Mouse (Mus musculus) skeletal muscle tissue, adult 2 months (tissue): ENCODE data around the gene Prss16.

Experiments
- DNase-seq: peaks from one replicate; pipeline ENCODE4 v3.0.0-alpha.2; 2012; ENCODE audit warnings: low read depth, low spot score

Gene Prss16

GRCm38 (mm10) chr13:21974726-21975473 is 34.6 kb downstream of the Prss16 start:
- DNase-seq, result peak; percentile 77

DNA sequence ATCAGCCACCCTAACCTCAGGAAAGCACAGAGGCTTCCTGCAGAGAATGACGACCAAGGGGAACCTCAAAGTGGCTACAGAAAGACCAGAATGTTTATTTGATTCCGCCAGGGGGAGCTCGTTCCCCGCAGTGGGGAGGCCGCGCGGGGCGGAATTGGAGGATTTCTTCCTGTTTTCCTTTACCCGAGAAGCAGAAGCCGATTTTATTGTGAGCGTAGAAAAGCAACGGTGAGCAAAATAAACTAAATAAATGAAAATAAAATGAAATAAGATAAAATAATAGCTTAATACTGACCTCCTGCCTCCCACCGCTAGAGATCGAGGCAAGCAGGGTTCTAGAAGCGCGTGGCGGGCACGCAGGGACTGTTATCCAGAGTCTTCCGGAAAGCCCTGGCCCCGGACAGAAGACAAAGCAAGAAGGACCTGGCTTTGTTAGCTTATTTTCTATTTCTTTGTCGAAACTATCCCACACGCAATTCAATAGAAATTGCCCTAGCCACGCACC is 35.3 kb downstream of the Prss16 start:
- peak; percentile 85 for DNase-seq

DNA sequence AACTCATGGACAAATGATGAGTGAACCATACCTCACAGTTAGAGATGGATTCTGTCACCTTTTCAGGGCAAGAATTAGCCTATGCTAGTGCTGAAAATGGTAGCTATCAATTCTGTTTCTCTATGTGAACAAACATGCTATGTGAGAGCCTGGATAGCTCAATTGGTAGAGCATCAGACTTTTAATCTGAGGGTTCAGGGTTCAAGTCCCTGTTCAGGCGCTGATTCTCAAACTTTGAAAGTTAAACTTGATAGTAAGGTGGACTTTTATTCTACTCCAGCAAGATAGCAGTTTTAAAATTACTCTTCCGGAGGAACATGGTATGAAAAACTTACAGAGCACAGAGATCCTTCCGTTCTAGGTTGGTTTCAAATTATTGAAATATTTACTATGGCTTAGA is 37.9 kb downstream of the Prss16 start:
- no peak for DNase-seq

DNA sequence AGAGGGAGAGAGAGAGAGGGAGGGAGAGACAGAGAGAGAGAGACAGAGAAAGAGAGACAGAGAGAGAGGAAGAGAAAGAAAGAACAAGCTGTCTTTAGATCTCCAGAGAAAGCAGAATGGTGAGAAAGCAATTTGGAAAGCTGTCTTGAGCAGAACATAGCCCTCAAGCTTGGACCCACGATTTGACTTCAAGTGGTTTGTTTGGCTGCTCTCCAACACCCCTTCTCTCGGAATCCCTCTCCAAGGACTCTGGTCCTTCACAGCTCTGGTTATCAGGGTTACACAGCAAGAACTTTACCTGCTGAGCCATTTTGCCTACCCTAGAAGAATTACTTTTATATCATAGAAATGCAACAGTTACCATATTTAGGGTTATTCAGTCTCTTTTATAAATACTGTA is 39.7 kb downstream of the Prss16 start:
- DNase-seq, result no peak

- no peak for DNase-seq
These were observed 40.3 kb downstream of the Prss16 start for GRCm38 (mm10) chr13:21969269-21969668.
